Mouse (Mus musculus) olfactory bulb, adult 2 months (tissue): Measurements from ENCODE around the gene Daam1.

Experiments
- CTCF ChIP-seq: fragments of 200-500 bp; IDR thresholded peaks from 2 replicates; pipeline ENCODE4 v1.5.1; 2012; ENCODE audit warnings: low read depth, mild to moderate bottlenecking, low read length, moderate library complexity; ENCODE audit not compliant: insufficient read depth
- POLR2A ChIP-seq: fragments of 200-500 bp; IDR thresholded peaks from 2 replicates; pipeline ENCODE4 v1.6.1; 2012; ENCODE audit warnings: mild to moderate bottlenecking, low read depth, low read length, moderate library complexity; ENCODE audit not compliant: insufficient read depth

GRCm38 (mm10) chr12:71821272-71821671 is 9.6 kb upstream of the Daam1 start:
- TF ChIP-seq CTCF (no peak), POLR2A (no peak)
